Mouse (Mus musculus) stomach, postnatal 0 days (tissue): ENCODE measurements around the gene Bank1.

ENCODE experiments used
- CTCF ChIP-seq: IDR thresholded peaks from 2 replicates; pipeline ENCODE4 v1.5.1; 2016; ENCODE audit warnings: antibody characterized with exemption, low read depth, mild to moderate bottlenecking, moderate library complexity
- EP300 ChIP-seq: optimal IDR thresholded peaks from 2 replicates; pipeline ENCODE3; 2016; ENCODE audit warnings: antibody characterized with exemption

DNA sequence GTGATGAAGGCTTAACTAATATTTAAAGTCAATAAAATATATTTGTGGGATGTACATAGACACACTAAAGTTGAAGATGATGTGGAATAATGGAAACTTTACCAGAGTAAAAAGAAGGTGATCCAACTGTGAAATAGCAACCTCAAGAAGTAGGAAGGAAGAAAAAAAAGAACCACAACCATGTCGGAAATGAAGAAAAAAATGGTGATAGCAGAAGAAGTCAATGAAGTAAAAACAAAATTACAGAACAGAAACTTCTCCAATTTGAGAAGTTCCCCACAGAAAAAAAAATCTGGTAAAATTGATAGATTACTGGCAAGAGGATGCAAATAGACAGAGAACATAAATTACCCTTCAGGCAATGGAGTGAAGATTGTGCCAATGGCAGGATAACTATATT is 21.4 kb upstream of the Bank1 start:
- TF ChIP-seq CTCF (no peak), EP300 (no peak)
